Mouse (Mus musculus) G1E (cell line): ENCODE data around the gene Spef2. TPM values are rescaled to one million over a fixed set of nuclear protein-coding genes. Genes with fewer than 3 reads are reported as not detected.
"Not testable (repeated sequence)": the region's sequence is repeated elsewhere in the genome, so short reads cannot be mapped to it uniquely, and the experiment has no call there.

ENCODE experiments used
- ATAC-seq: 2 replicates; pipeline ENCODE4 v1.8.0; 2016; ENCODE audit warnings: mild to moderate bottlenecking; ENCODE audit not compliant: insufficient number of reproducible peaks, poor library complexity, low FRiP score, severe bottlenecking; ENCODE audit errors: extremely low read depth
- DNase-seq: peaks from one replicate; pipeline ENCODE4 v3.0.0; 2012; ENCODE audit warnings: low spot score
- H3K27me3 ChIP-seq: 2 replicates; pipeline ENCODE4 v1.6.1; 2012; ENCODE audit warnings: mild to moderate bottlenecking, low read length, inconsistent platforms; ENCODE audit not compliant: insufficient read depth
- H3K36me3 ChIP-seq: replicated peaks from 2 replicates; pipeline ENCODE3; 2012; ENCODE audit warnings: mild to moderate bottlenecking, inconsistent platforms
- H3K4me1 ChIP-seq: 2 replicates; pipeline ENCODE4 v1.6.1; 2012; ENCODE audit warnings: low read depth, low read length, inconsistent platforms, mixed read lengths; ENCODE audit not compliant: insufficient read depth
- H3K4me3 ChIP-seq: 2 replicates; pipeline ENCODE4 v1.5.1; 2012; ENCODE audit warnings: low read depth, mild to moderate bottlenecking, inconsistent platforms, low read length, moderate library complexity, mixed read lengths
- H3K9me3 ChIP-seq: replicated peaks from 2 replicates; pipeline ENCODE4 v1.6.1; 2012; ENCODE audit warnings: inconsistent platforms
- CTCF ChIP-seq: IDR thresholded peaks from 2 replicates; pipeline ENCODE4 v1.5.1; 2012; ENCODE audit warnings: low read depth, low read length, inconsistent platforms, mixed read lengths
- GATA1 ChIP-seq: IDR thresholded peaks from 2 replicates; pipeline ENCODE4 v1.6.1; 2012; ENCODE audit warnings: borderline replicate concordance, low read length, inconsistent platforms, mixed read lengths
- GATA2 ChIP-seq: IDR thresholded peaks from 2 replicates; pipeline ENCODE4 v1.6.1; 2012; ENCODE audit warnings: low read depth, low read length, inconsistent platforms, borderline replicate concordance
- POLR2AphosphoS5 ChIP-seq: IDR thresholded peaks from 2 replicates; pipeline ENCODE4 v1.6.1; 2012; ENCODE audit warnings: low read depth, low read length, inconsistent platforms; ENCODE audit not compliant: insufficient replicate concordance
- TAL1 ChIP-seq: conservative IDR thresholded peaks from 2 replicates; pipeline ENCODE4 v1.6.1; 2012; ENCODE audit warnings: low read depth, low read length, inconsistent platforms, mixed read lengths
- polyA plus RNA-seq: library from polyadenylated mRNA; stranded (reverse); fragments of >175 nt; gene quantifications from 2 replicates; pipeline ENCODE4 v1.2.3, GENCODE M21; 2012
- total RNA-seq, 2 experiments: library from RNA; stranded (forward) in 1 of 2; stranded (reverse) in 1 of 2; fragments of 200-1000 nt in 1 of 2; fragments of >200 nt in 1 of 2; fragmentation: Nextera tagmentation in 1 of 2; gene quantifications; 2 replicates each; pipeline ENCODE4 v1.2.3; 2014 to 2017

Spef2 gene
- total and polyA plus RNA-seq, 3 experiments: 0.05 TPM; not detected in 2

DNA sequence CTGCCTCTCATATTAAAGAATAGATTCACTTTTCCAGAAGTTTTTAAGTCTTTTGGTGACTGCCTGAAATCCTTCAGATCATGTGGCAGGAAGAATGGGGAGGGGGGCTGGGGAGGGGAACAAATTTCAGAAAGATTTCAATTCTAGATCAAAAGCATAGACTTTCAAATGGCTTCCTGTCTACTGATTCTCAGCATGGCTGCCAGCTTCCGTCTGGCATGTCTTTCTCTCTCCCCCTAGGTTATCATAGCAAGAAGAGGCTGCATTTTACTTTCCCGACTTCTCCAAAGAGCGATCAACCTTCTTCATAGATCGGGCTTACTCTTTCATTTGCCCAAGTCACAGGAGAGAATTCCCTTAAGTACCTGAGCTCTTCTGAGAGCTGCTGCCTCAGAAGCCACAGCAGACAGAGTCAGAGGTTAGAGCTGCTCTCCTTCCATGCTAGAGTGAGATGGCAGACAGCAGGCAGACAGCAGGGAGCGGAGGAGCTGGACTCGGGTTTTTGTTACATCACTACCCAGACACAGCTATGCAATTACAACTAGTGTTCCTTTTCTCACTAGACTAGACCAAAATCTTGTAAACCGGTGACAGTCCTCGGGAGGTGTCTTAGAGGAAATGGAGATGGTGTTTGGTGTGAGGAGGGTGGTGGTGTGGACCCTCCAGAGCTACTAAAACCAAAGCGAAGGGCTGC, 71.2 kb downstream of the Spef2 start:
- no peaks in the 10 kb centered on the region for H3K4me1 ChIP-seq
- no peaks in the 10 kb centered on the region for H3K36me3 ChIP-seq
- H3K4me3 ChIP-seq: no peak overlapping the region
- DNase-seq (no peak), ATAC-seq (no peak)
- TF ChIP-seq GATA1 (no peak), TAL1 (no peak), CTCF (no peak), POLR2AphosphoS5 (no peak), GATA2 (no peak)
- no peaks in the 10 kb centered on the region for H3K27me3 ChIP-seq
- no peaks in the 10 kb centered on the region for H3K9me3 ChIP-seq

DNA sequence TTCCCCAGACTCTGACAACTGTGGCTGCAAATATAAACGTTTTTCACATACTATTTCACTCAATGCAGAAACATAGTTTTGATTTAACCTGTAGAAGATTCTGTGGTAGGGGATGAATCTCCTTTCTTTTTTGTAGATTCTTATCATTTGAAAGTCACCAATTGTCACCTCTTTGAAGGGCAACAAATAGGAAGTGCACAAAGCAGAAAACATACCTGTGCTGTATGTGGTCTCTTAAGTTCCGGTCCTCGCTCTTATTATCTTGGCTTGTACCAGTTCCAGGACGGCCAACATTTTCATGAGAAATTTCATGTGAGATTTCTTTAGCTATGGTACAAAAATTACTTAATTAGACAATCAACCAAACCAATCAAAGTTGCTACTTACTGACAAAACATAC, 80.1 kb downstream of the Spef2 start:
- H3K4me3 ChIP-seq: no peak overlapping the region

DNA sequence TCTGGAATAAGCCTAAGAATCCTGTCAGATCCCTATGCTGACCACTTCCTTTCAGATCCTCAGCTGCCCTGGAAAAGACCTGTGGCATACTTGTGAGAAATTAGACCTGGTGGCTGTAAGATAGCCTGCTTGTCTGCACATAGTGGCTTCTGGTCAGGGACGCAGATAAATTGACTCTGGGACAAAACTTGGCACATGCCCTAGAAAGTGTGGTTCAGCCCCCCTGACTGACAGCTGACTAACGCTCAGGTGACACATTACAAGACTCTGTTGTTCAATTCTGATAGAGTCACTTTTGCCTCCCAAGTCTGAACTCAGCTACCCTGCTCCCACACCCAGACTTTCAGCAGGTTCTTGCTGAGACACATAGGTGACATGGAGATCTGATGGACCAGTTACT, 83.7 kb downstream of the Spef2 start:
- not testable (repeated sequence) for H3K9me3 ChIP-seq, DNase-seq

More for the DNA sequence above, 80.1 kb downstream of the Spef2 start:
- H3K27me3 ChIP-seq: no peaks in the 10 kb centered on the region
- no peaks in the 10 kb centered on the region for H3K36me3 ChIP-seq
- no peaks in the 10 kb centered on the region for H3K4me1 ChIP-seq
- no peak for DNase-seq
- TF ChIP-seq POLR2AphosphoS5: no peak
- TF ChIP-seq CTCF: no peak
- no peak for TF ChIP-seq GATA1
- TF ChIP-seq GATA2: no peak
- TF ChIP-seq TAL1: no peak
- ATAC-seq: no peak
- no peaks in the 10 kb centered on the region for H3K9me3 ChIP-seq

DNA sequence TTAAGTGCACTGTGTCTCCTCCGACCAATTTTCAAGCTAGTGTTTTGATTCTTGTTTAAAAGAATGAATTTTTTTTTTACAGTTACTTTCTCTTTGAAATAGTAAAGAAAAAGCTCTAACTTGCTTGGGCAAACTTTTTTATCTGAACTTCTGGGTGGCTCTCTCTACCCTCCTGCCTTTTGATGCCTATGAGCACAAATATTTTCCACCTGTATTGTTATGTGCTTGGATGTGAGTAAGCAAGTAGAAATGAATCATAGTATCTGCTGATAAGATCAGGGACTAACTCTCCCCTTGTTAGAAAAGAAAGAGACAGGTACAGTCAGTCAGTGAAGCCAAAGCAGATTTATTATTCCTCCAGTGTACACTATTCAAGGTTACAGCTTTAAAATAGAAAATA, 87.5 kb downstream of the Spef2 start:
- no peak for ATAC-seq
- no peaks in the 10 kb centered on the region for H3K36me3 ChIP-seq

More for the DNA sequence above, 83.7 kb downstream of the Spef2 start:
- not testable (repeated sequence) for H3K27me3 ChIP-seq, H3K4me1 ChIP-seq, ATAC-seq, H3K4me3 ChIP-seq, H3K36me3 ChIP-seq

DNA sequence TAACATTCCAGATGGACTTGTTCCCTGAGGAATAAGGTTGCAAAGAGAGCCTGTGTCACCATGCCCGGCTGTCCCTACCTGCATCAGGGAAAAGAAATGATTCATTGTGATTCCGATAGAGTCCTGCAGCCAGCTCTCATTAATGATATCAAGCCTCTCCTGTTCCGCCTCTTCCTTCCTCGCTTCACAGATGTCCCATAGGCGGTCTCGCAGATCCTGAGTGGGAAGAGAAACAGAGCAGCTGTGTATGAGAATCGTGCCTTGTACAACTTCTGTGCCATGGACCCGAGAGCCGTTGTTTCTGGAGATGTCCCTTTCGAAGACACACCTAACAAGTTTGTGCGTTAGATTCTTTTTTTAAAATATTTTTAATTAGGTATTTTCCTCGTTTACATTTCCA, 114.2 kb downstream of the Spef2 start:
- DNase-seq (no peak), ATAC-seq (no peak)
- Histone ChIP-seq H3K4me3 (no peak overlapping the region), H3K4me1 (no peaks in the 10 kb centered on the region), H3K36me3 (no peaks in the 10 kb centered on the region), H3K27me3 (no peaks in the 10 kb centered on the region), H3K9me3 (no peaks in the 10 kb centered on the region)
- no peak for TF ChIP-seq GATA2
- no peak for TF ChIP-seq POLR2AphosphoS5
- no peak for TF ChIP-seq GATA1
- TF ChIP-seq TAL1: no peak
- no peak for TF ChIP-seq CTCF

More for the DNA sequence above, 87.5 kb downstream of the Spef2 start:
- TF ChIP-seq GATA1 (no peak), TAL1 (no peak), POLR2AphosphoS5 (no peak), GATA2 (no peak), CTCF (no peak)
- Histone ChIP-seq H3K27me3 (no peaks in the 10 kb centered on the region), H3K9me3 (no peaks in the 10 kb centered on the region), H3K4me3 (no peak overlapping the region), H3K4me1 (no peaks in the 10 kb centered on the region)
- DNase-seq: no peak

DNA sequence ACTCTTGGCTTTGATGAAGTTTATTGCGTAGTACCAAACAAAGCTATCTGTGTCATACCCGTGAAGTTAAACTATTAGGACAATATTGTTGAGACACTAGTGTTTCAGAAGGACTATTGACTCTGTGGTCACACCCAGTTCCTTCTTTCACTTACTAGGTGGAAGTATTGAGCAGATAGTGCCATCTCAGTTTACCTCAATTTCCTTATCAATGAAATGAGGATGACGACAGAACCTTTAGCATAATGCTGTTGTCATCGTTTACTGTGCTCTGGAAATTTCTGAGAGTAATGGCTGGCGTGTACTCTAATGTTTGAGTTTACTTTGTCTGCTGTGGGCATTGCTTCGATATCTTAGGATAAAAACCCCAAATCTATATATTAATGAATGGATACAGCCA, 117.0 kb downstream of the Spef2 start:
- TF ChIP-seq GATA2 (no peak), TAL1 (no peak), POLR2AphosphoS5 (no peak), GATA1 (no peak), CTCF (no peak)
- Histone ChIP-seq H3K36me3 (no peaks in the 10 kb centered on the region), H3K4me3 (no peak overlapping the region), H3K27me3 (no peaks in the 10 kb centered on the region), H3K4me1 (no peaks in the 10 kb centered on the region), H3K9me3 (no peaks in the 10 kb centered on the region)
- DNase-seq (no peak), ATAC-seq (no peak)

DNA sequence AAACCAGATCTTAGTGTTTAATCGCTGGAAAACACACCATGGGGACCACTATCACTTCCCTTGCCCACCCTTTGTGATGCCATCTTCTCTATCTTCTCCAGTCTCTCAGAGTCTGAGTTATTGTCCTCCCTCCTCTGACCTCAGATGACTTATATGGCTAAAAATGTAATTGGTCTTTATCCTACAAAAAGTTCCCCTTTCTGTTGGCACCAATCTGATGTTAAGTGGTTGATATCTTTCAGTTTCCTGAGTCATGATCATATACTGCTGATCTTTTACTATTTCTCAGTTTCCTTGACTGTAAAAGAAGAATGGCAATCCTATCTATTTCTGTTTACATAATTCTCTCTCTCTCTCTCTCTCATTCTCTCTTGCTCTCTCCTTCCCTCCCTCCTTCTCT, 119.0 kb downstream of the Spef2 start:
- no peak for ATAC-seq

More for the DNA sequence above, 119.0 kb downstream of the Spef2 start:
- DNase-seq: no peak
- Histone ChIP-seq H3K9me3 (no peaks in the 10 kb centered on the region), H3K4me1 (no peaks in the 10 kb centered on the region), H3K27me3 (no peaks in the 10 kb centered on the region), H3K4me3 (no peak overlapping the region), H3K36me3 (no peaks in the 10 kb centered on the region)
- no peak for TF ChIP-seq POLR2AphosphoS5
- no peak for TF ChIP-seq GATA1
- no peak for TF ChIP-seq CTCF
- TF ChIP-seq TAL1: no peak
- no peak for TF ChIP-seq GATA2
